Mouse (Mus musculus): Measurements from ENCODE around the gene Slc22a13. TPM values are rescaled to one million over a fixed set of nuclear protein-coding genes. Genes with fewer than 3 reads are reported as not detected.

The Slc22a13 gene
- 0.14 and 0.23 TPM in 2 replicates for polyA plus RNA-seq (2012; rRNA removed)

- TF ChIP-seq CTCF (IDR thresholded peaks at IDR 0.05; ENCODE audit: borderline replicate concordance, control insufficient read depth, extremely low read depth, insufficient read depth, low read length, poor library complexity) (no peak), POLR2A (IDR thresholded peaks at IDR 0.05; ENCODE audit: control insufficient read depth, extremely low read depth, insufficient read depth, low read length, poor library complexity) (no peak)
- 93% methylated on average over 4 of the region's 4 CpGs for WGBS
- Histone ChIP-seq H3K27ac (ENCODE audit: control insufficient read depth, insufficient read depth, low read length) (no peak within 1 kb of the TSS), H3K4me3 (ENCODE audit: control insufficient read depth, insufficient read depth, low read length) (no peak within 1 kb of the TSS), H3K36me3 (ENCODE audit: control insufficient read depth, insufficient read depth, low read length) (no peaks in the 10 kb centered on the region), H3K27me3 (ENCODE audit: control insufficient read depth, insufficient read depth, low read length) (no peaks in the 10 kb centered on the region), H3K4me1 (replicated peaks; ENCODE audit: control insufficient read depth, insufficient read depth, low read length) (no peaks in the 10 kb centered on the region)
- no peak for DNase-seq
Observed at GRCm38 (mm10) chr9:119208998-119209397, at the start of gene Slc22a13. Slc22a13 (minus strand) TSS chr9:119209098.

- TF ChIP-seq POLR2A (IDR thresholded peaks at IDR 0.05; ENCODE audit: control insufficient read depth, extremely low read depth, insufficient read depth, low read length, poor library complexity) (no peak), CTCF (IDR thresholded peaks at IDR 0.05; ENCODE audit: borderline replicate concordance, control insufficient read depth, extremely low read depth, insufficient read depth, low read length, poor library complexity) (no peak)
- Histone ChIP-seq H3K27me3 (ENCODE audit: control insufficient read depth, insufficient read depth, low read length) (no peaks in the 10 kb centered on the region), H3K4me3 (ENCODE audit: control insufficient read depth, insufficient read depth, low read length) (no peak overlapping the region), H3K4me1 (replicated peaks; ENCODE audit: control insufficient read depth, insufficient read depth, low read length) (no peaks in the 10 kb centered on the region), H3K36me3 (ENCODE audit: control insufficient read depth, insufficient read depth, low read length) (peaks cover 7% of the 10 kb centered on the region), H3K27ac (ENCODE audit: control insufficient read depth, insufficient read depth, low read length) (no peak overlapping the region)
- 94% methylated on average over 5 of the region's 5 CpGs for WGBS
- DNase-seq, result no peak
Observed at GRCm38 (mm10) chr9:119258128-119258527, 49.2 kb upstream of the Slc22a13 start.

- 98% methylated on average over 12 of the region's 12 CpGs for WGBS
- DNase-seq, result no peak
- no peak overlapping the region for H3K4me3 ChIP-seq (ENCODE audit: control insufficient read depth, insufficient read depth, low read length)
- H3K36me3 ChIP-seq (ENCODE audit: control insufficient read depth, insufficient read depth, low read length), result peaks cover 4% of the 10 kb centered on the region; the same call in 1 of the 2 replicates
- H3K27me3 ChIP-seq (ENCODE audit: control insufficient read depth, insufficient read depth, low read length), result no peaks in the 10 kb centered on the region
- TF ChIP-seq POLR2A (IDR thresholded peaks at IDR 0.05; ENCODE audit: control insufficient read depth, extremely low read depth, insufficient read depth, low read length, poor library complexity) (no peak), CTCF (IDR thresholded peaks at IDR 0.05; ENCODE audit: borderline replicate concordance, control insufficient read depth, extremely low read depth, insufficient read depth, low read length, poor library complexity) (no peak)
- no peaks in the 10 kb centered on the region for H3K4me1 ChIP-seq (replicated peaks; ENCODE audit: control insufficient read depth, insufficient read depth, low read length)
- H3K27ac ChIP-seq (ENCODE audit: control insufficient read depth, insufficient read depth, low read length), result no peak overlapping the region
Observed at GRCm38 (mm10) chr9:119256161-119256560, 47.3 kb upstream of the Slc22a13 start.

GRCm38 (mm10) chr9:119255096-119255495 lies 46.2 kb upstream of the Slc22a13 start:
- DNase-seq, result no peak
- Histone ChIP-seq H3K27ac (ENCODE audit: control insufficient read depth, insufficient read depth, low read length) (no peak overlapping the region), H3K4me1 (replicated peaks; ENCODE audit: control insufficient read depth, insufficient read depth, low read length) (no peaks in the 10 kb centered on the region), H3K36me3 (ENCODE audit: control insufficient read depth, insufficient read depth, low read length) (peaks cover 12% of the 10 kb centered on the region), H3K4me3 (ENCODE audit: control insufficient read depth, insufficient read depth, low read length) (no peak overlapping the region), H3K27me3 (ENCODE audit: control insufficient read depth, insufficient read depth, low read length) (no peaks in the 10 kb centered on the region)
- 86% methylated on average over 1 of the region's 1 CpGs for WGBS
- no peak for TF ChIP-seq CTCF (IDR thresholded peaks at IDR 0.05; ENCODE audit: borderline replicate concordance, control insufficient read depth, extremely low read depth, insufficient read depth, low read length, poor library complexity)
- no peak for TF ChIP-seq POLR2A (IDR thresholded peaks at IDR 0.05; ENCODE audit: control insufficient read depth, extremely low read depth, insufficient read depth, low read length, poor library complexity)

DNA sequence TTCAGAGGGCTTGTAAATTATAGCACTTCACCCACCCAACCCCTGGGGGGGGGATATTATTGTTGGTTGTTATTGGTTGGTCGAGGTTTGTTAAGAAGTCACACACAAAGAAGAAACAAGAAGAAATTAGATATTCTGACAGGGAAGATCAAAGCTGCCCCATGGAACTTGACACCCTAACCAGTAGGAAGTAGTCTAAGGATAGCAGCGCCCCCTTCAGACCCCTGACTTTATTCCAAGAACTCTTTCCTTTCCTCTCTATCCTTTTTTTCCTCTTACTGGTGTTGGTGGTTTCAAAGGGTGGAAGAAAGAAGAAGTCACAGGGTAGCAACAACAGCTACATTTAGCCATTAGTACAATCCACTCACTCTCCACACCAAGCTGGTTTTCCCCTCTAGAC lies 45.3 kb upstream of the Slc22a13 start:
- H3K4me3 ChIP-seq (ENCODE audit: control insufficient read depth, insufficient read depth, low read length), result no peak overlapping the region
- H3K36me3 ChIP-seq (ENCODE audit: control insufficient read depth, insufficient read depth, low read length), result peaks cover 12% of the 10 kb centered on the region
- no peak for TF ChIP-seq CTCF (IDR thresholded peaks at IDR 0.05; ENCODE audit: borderline replicate concordance, control insufficient read depth, extremely low read depth, insufficient read depth, low read length, poor library complexity)
- TF ChIP-seq POLR2A (IDR thresholded peaks at IDR 0.05; ENCODE audit: control insufficient read depth, extremely low read depth, insufficient read depth, low read length, poor library complexity), result no peak
- H3K27ac ChIP-seq (ENCODE audit: control insufficient read depth, insufficient read depth, low read length), result no peak overlapping the region
- no peaks in the 10 kb centered on the region for H3K4me1 ChIP-seq (replicated peaks; ENCODE audit: control insufficient read depth, insufficient read depth, low read length)
- H3K27me3 ChIP-seq (ENCODE audit: control insufficient read depth, insufficient read depth, low read length), result no peaks in the 10 kb centered on the region
- no peak for DNase-seq
- WGBS, result 97% methylated on average over 2 of the region's 2 CpGs

- TF ChIP-seq CTCF (IDR thresholded peaks at IDR 0.05; ENCODE audit: borderline replicate concordance, control insufficient read depth, extremely low read depth, insufficient read depth, low read length, poor library complexity) (no peak), POLR2A (IDR thresholded peaks at IDR 0.05; ENCODE audit: control insufficient read depth, extremely low read depth, insufficient read depth, low read length, poor library complexity) (no peak)
- H3K27me3 ChIP-seq (ENCODE audit: control insufficient read depth, insufficient read depth, low read length), result no peaks in the 10 kb centered on the region
- H3K4me3 ChIP-seq (ENCODE audit: control insufficient read depth, insufficient read depth, low read length), result no peak overlapping the region
- no peak overlapping the region for H3K27ac ChIP-seq (ENCODE audit: control insufficient read depth, insufficient read depth, low read length)
- peak; percentile 8 for DNase-seq
- H3K36me3 ChIP-seq (ENCODE audit: control insufficient read depth, insufficient read depth, low read length), result peaks cover 14% of the 10 kb centered on the region
- 11% methylated on average over 5 of the region's 5 CpGs for WGBS
- H3K4me1 ChIP-seq (replicated peaks; ENCODE audit: control insufficient read depth, insufficient read depth, low read length), result peaks cover 6% of the 10 kb centered on the region; the same call in 1 of the 2 replicates
Observed at GRCm38 (mm10) chr9:119247996-119248395, 39.1 kb upstream of the Slc22a13 start.

DNA sequence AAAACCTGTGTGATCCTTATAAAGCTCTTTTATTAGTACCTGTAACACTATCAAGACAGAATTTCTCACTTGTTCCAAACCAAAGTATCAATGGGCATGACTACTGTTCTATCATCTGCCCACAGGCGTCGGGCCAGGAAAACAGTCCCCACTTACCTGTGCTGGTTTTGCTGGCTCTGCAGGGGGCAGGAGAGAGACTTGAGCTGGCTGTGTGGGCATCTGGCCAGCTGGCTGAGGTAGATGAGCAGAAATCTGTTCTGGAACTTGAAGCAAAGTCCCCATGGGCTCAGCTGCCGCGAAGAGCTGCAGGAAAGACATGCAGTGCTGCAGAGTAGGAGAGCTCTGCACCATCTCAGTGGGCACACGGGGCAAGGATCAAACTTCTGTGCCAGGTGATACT lies 37.9 kb upstream of the Slc22a13 start:
- TF ChIP-seq CTCF (IDR thresholded peaks at IDR 0.05; ENCODE audit: borderline replicate concordance, control insufficient read depth, extremely low read depth, insufficient read depth, low read length, poor library complexity) (no peak), POLR2A (IDR thresholded peaks at IDR 0.05; ENCODE audit: control insufficient read depth, extremely low read depth, insufficient read depth, low read length, poor library complexity) (no peak)
- H3K4me3 ChIP-seq (ENCODE audit: control insufficient read depth, insufficient read depth, low read length), result no peak overlapping the region
- peaks cover 6% of the 10 kb centered on the region; the same call in 1 of the 2 replicates for H3K4me1 ChIP-seq (replicated peaks; ENCODE audit: control insufficient read depth, insufficient read depth, low read length)
- H3K27me3 ChIP-seq (ENCODE audit: control insufficient read depth, insufficient read depth, low read length), result no peaks in the 10 kb centered on the region
- H3K27ac ChIP-seq (ENCODE audit: control insufficient read depth, insufficient read depth, low read length), result no peak overlapping the region
- WGBS, result 79% methylated on average over 5 of the region's 5 CpGs
- H3K36me3 ChIP-seq (ENCODE audit: control insufficient read depth, insufficient read depth, low read length), result peaks cover 14% of the 10 kb centered on the region
- no peak for DNase-seq
